Mouse (Mus musculus) embryonic facial prominence, embryonic 10.5 days (tissue): Measurements from ENCODE around the gene Ccdc34. TPM values are rescaled to one million over a fixed set of nuclear protein-coding genes. Genes with fewer than 3 reads are reported as not detected.
A peak's percentile ranks its signal among the peaks of the same experiment; 100 is the strongest.

Experiments
- DNase-seq: peaks from one replicate; pipeline ENCODE4 v3.0.0-alpha.2; 2017; ENCODE audit warnings: low spot score
- H3K27ac ChIP-seq: fragments of 300-500 bp; sonication (generic); replicated peaks from 2 replicates; pipeline ENCODE4 v1.5.1; 2016; ENCODE audit warnings: mild to moderate bottlenecking
- H3K27me3 ChIP-seq: fragments of 300-500 bp; sonication (generic); replicated peaks from 2 replicates; pipeline ENCODE4 v1.6.1; 2016; ENCODE audit warnings: low read depth, mild to moderate bottlenecking; ENCODE audit not compliant: poor library complexity, severe bottlenecking
- H3K36me3 ChIP-seq: fragments of 300-500 bp; sonication (generic); replicated peaks from 2 replicates; pipeline ENCODE4 v1.6.1; 2016; ENCODE audit warnings: mild to moderate bottlenecking, moderate library complexity
- H3K4me1 ChIP-seq: fragments of 300-500 bp; sonication (generic); 2 replicates; pipeline ENCODE4 v1.6.1; 2016
- H3K4me3 ChIP-seq: fragments of 300-500 bp; sonication (generic); 2 replicates; pipeline ENCODE4 v1.5.1; 2016; ENCODE audit warnings: mild to moderate bottlenecking, moderate library complexity
- H3K9me3 ChIP-seq: fragments of 300-500 bp; sonication (generic); 2 replicates; pipeline ENCODE4 v1.6.1; 2016; ENCODE audit warnings: mild to moderate bottlenecking
- WGBS: fragments of 180-500 bp; shearing (Covaris S2); methylation state at CpG from one replicate; pipeline ENCODE4 v1.1.7; 2016; 5-methylcytosine and 5-hydroxymethylcytosine counted together
- polyA plus RNA-seq: library from polyadenylated mRNA; unstranded; fragments of >200 nt; fragmentation: Nextera tagmentation; extraction: Ambion mirVana; gene quantifications from 2 replicates; pipeline ENCODE4 v1.2.1, GENCODE M21; 2016

The Ccdc34 gene
- polyA plus RNA-seq, 1 experiment from 2014 or later = 63.6 TPM

- no peaks in the 10 kb centered on the region for H3K9me3 ChIP-seq
- H3K27me3 ChIP-seq = 0 out of 2 replicates have a peak, but pooled peaks cover 2% of the 10 kb centered on the region
- peaks cover 7% of the 10 kb centered on the region; the same call in 1 of the 2 replicates for H3K36me3 ChIP-seq
- no peak for DNase-seq
- H3K4me3 ChIP-seq = no peak overlapping the region
- WGBS = 48% methylated on average over 9 of the region's 9 CpGs
- H3K4me1 ChIP-seq = peaks cover 62% of the 10 kb centered on the region
- peak overlapping the region; percentile 32; the same call in 1 of the 2 replicates for H3K27ac ChIP-seq
Observed at GRCm38 (mm10) chr2:109985560-109985959, 32.1 kb upstream of the Ccdc34 start.

GRCm38 (mm10) chr2:109986036-109986785 lies 31.4 kb upstream of the Ccdc34 start:
- no peak for DNase-seq
- Histone ChIP-seq H3K4me1 (peaks cover 65% of the 10 kb centered on the region), H3K27me3 (0 out of 2 replicates have a peak, but pooled peaks cover 2% of the 10 kb centered on the region)

GRCm38 (mm10) chr2:109987946-109988345 lies 29.7 kb upstream of the Ccdc34 start:
- 72% methylated on average over 5 of the region's 5 CpGs for WGBS
- H3K36me3 ChIP-seq = peaks cover 7% of the 10 kb centered on the region; the same call in 1 of the 2 replicates
- H3K4me3 ChIP-seq = no peak overlapping the region
- DNase-seq = no peak
- 0 out of 2 replicates have a peak, but pooled peaks cover 2% of the 10 kb centered on the region for H3K27me3 ChIP-seq
- H3K27ac ChIP-seq = no peak overlapping the region; the same call in 1 of the 2 replicates
- H3K9me3 ChIP-seq = no peaks in the 10 kb centered on the region
- H3K4me1 ChIP-seq = peaks cover 78% of the 10 kb centered on the region

More at GRCm38 (mm10) chr2:109986036-109986785, 31.4 kb upstream of the Ccdc34 start:
- Histone ChIP-seq H3K36me3 (peaks cover 7% of the 10 kb centered on the region; the same call in 1 of the 2 replicates), H3K27ac (peak overlapping the region; percentile 40; the same call in 1 of the 2 replicates), H3K9me3 (no peaks in the 10 kb centered on the region), H3K4me3 (no peak overlapping the region)
- WGBS = 76% methylated on average over 11 of the region's 11 CpGs

GRCm38 (mm10) chr2:109989196-109989595 lies 28.4 kb upstream of the Ccdc34 start:
- Histone ChIP-seq H3K36me3 (peaks cover 7% of the 10 kb centered on the region; the same call in 1 of the 2 replicates), H3K9me3 (no peaks in the 10 kb centered on the region), H3K27ac (peak overlapping the region; percentile 44), H3K4me3 (no peak overlapping the region), H3K27me3 (0 out of 2 replicates have a peak, but pooled peaks cover 2% of the 10 kb centered on the region), H3K4me1 (peaks cover 78% of the 10 kb centered on the region)
- peak; percentile 51 for DNase-seq
- WGBS = 6% methylated on average over 3 of the region's 3 CpGs

- Histone ChIP-seq H3K27me3 (0 out of 2 replicates have a peak, but pooled peaks cover 2% of the 10 kb centered on the region), H3K4me3 (no peak overlapping the region), H3K9me3 (no peaks in the 10 kb centered on the region), H3K36me3 (peaks cover 7% of the 10 kb centered on the region; the same call in 1 of the 2 replicates), H3K4me1 (peaks cover 76% of the 10 kb centered on the region), H3K27ac (peak overlapping the region; percentile 51)
- WGBS = 53% methylated on average over 8 of the region's 8 CpGs
- DNase-seq = no peak
Observed at GRCm38 (mm10) chr2:109989679-109990473, 27.7 kb upstream of the Ccdc34 start.

DNA sequence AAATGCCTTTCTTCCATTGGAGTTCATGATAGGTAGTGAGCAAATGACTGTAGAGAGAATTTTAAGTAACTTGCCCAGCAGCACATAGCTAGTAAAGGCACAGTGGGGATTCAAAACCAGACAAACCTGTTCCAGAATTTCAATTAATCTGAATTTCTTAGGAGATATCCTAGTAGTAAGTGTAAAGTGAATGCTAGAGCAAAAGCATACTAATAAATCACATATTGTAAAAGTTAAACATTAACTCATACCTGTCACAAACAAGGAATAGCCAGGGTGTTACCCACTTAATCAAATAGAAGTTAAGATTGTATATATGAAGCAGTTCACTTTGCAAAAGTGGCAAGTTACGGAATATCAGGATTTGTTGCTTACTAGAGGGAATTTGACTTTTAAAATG lies 25.9 kb upstream of the Ccdc34 start:
- peaks cover 3% of the 10 kb centered on the region; the same call in 1 of the 2 replicates for H3K36me3 ChIP-seq
- DNase-seq = no peak
- H3K9me3 ChIP-seq = no peaks in the 10 kb centered on the region
- WGBS = 86% methylated on average over 1 of the region's 1 CpGs
- H3K4me3 ChIP-seq = no peak overlapping the region
- no peak overlapping the region for H3K27ac ChIP-seq
- peaks cover 74% of the 10 kb centered on the region for H3K4me1 ChIP-seq
- H3K27me3 ChIP-seq = 0 out of 2 replicates have a peak, but pooled peaks cover 2% of the 10 kb centered on the region

GRCm38 (mm10) chr2:109992448-109993073 lies 25.1 kb upstream of the Ccdc34 start:
- no peak for DNase-seq
- Histone ChIP-seq H3K9me3 (no peaks in the 10 kb centered on the region), H3K4me3 (no peak overlapping the region), H3K36me3 (no peaks in the 10 kb centered on the region), H3K27me3 (no peaks in the 10 kb centered on the region), H3K4me1 (peaks cover 66% of the 10 kb centered on the region), H3K27ac (no peak overlapping the region)
- WGBS = 52% methylated on average over 11 of the region's 11 CpGs

DNA sequence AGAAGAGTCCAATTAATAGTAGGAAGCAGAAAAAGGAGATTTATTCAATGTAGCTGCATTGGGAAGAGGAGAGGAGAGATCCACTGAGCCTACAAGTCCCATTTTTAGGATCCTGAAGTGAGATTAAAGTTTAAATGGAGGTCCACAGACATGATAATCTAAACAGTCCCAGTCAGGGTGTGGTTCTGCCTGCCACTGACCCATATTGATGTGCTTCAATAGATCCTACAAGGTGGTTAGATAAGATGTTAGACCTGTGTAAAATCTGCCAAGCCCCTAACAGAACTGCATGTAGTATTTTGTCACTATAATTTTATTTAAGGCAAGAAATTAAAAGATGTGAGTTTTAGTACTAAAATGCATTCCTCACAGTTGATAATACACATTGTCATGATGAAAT lies 24.2 kb upstream of the Ccdc34 start:
- H3K27me3 ChIP-seq = no peaks in the 10 kb centered on the region
- H3K4me1 ChIP-seq = peaks cover 58% of the 10 kb centered on the region
- DNase-seq = no peak
- no peaks in the 10 kb centered on the region for H3K9me3 ChIP-seq
- H3K4me3 ChIP-seq = no peak overlapping the region
- H3K36me3 ChIP-seq = no peaks in the 10 kb centered on the region
- H3K27ac ChIP-seq = no peak overlapping the region

- no peaks in the 10 kb centered on the region for H3K9me3 ChIP-seq
- peaks cover 7% of the 10 kb centered on the region; the same call in 1 of the 2 replicates for H3K36me3 ChIP-seq
- H3K27me3 ChIP-seq = no peaks in the 10 kb centered on the region
- DNase-seq = no peak
- peaks cover 41% of the 10 kb centered on the region for H3K4me1 ChIP-seq
- no peak overlapping the region for H3K27ac ChIP-seq
- WGBS = 74% methylated on average over 2 of the region's 2 CpGs
- H3K4me3 ChIP-seq = no peak overlapping the region
Observed at GRCm38 (mm10) chr2:109995061-109995460, 22.6 kb upstream of the Ccdc34 start.

DNA sequence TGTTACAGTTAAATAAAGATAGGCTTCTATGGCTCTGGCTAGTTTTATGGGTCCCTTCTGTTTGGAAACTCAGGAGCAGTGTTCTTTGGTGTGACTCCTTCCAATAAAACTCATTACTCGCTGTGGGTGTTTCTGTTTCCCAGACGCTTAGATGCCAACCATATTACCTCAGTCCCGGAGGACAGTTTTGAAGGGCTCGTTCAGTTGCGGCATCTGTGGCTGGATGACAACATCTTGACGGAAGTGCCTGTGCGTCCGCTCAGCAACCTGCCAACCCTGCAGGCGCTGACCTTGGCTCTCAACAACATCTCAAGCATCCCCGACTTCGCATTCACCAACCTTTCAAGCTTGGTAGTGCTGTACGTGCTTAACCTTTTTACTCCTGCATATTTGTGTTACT lies 21.2 kb upstream of the Ccdc34 start:
- no peaks in the 10 kb centered on the region for H3K27me3 ChIP-seq
- H3K9me3 ChIP-seq = no peaks in the 10 kb centered on the region
- H3K36me3 ChIP-seq = peaks cover 11% of the 10 kb centered on the region; the same call in 1 of the 2 replicates
- DNase-seq = no peak
- H3K27ac ChIP-seq = no peak overlapping the region
- WGBS = 64% methylated on average over 12 of the region's 12 CpGs
- H3K4me3 ChIP-seq = no peak overlapping the region
- H3K4me1 ChIP-seq = peaks cover 32% of the 10 kb centered on the region

GRCm38 (mm10) chr2:110004668-110005067 lies 12.9 kb upstream of the Ccdc34 start:
- no peaks in the 10 kb centered on the region for H3K4me1 ChIP-seq
- 85% methylated on average over 1 of the region's 1 CpGs for WGBS

DNA sequence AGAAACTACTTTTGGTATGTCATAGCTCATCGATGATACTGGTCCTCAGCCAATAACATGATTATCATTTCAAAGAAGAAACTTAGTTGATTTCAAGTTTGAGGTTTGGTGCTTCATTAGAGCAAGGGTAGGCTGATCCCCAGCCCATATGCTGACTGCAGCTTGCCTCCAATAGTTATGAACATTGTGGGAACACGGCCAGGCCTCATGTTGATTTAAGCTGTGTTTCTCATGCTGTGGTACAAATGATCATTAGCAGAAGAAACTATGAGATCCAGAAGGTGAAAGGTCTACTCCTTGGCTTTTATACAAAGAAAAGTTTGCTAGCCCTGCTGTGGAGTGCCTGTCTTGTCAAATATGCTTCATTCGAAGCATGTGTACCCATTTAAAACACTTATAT lies 12.5 kb upstream of the Ccdc34 start:
- 85% methylated on average over 3 of the region's 3 CpGs for WGBS
- H3K36me3 ChIP-seq = peaks cover 58% of the 10 kb centered on the region
- no peak for DNase-seq

More at GRCm38 (mm10) chr2:110004668-110005067, 12.9 kb upstream of the Ccdc34 start:
- DNase-seq = no peak
- Histone ChIP-seq H3K27ac (no peak overlapping the region), H3K9me3 (no peaks in the 10 kb centered on the region), H3K27me3 (no peaks in the 10 kb centered on the region), H3K4me3 (no peak overlapping the region), H3K36me3 (peaks cover 58% of the 10 kb centered on the region)

More for the DNA sequence above, 12.5 kb upstream of the Ccdc34 start:
- Histone ChIP-seq H3K27ac (no peak overlapping the region), H3K4me1 (no peaks in the 10 kb centered on the region), H3K4me3 (no peak overlapping the region), H3K9me3 (no peaks in the 10 kb centered on the region), H3K27me3 (no peaks in the 10 kb centered on the region)
